Mouse (Mus musculus): ENCODE data around the gene Zfp668.
"Not testable (repeated sequence)": the region's sequence is repeated elsewhere in the genome, so short reads cannot be mapped to it uniquely, and the experiment has no call there.

- not testable (repeated sequence) for TF ChIP-seq POLR2A (IDR thresholded peaks at IDR 0.05; ENCODE audit: low read depth, low read length); NELFE (IDR thresholded peaks at IDR 0.05; ENCODE audit: low read depth, low read length); MAFK (IDR thresholded peaks at IDR 0.05; ENCODE audit: insufficient replicate concordance, low read length); HCFC1 (IDR thresholded peaks at IDR 0.05; ENCODE audit: low read depth, low read length); CTCF (conservative IDR thresholded peaks at IDR 0.05 in 1 of 2, IDR thresholded peaks at IDR 0.05 in 1 of 2; ENCODE audit: low read depth in 2 of 2, low read length in 2 of 2); MXI1 (IDR thresholded peaks at IDR 0.05; ENCODE audit: low read depth, low read length); MAX (IDR thresholded peaks at IDR 0.05; ENCODE audit: low read length); MEF2A (IDR thresholded peaks at IDR 0.05; ENCODE audit: borderline replicate concordance, low read depth, low read length); RCOR1 (conservative IDR thresholded peaks at IDR 0.05; ENCODE audit: low read depth, low read length); POLR2AphosphoS2 (IDR thresholded peaks at IDR 0.05; ENCODE audit: low read depth, low read length); JUND (conservative IDR thresholded peaks at IDR 0.05; ENCODE audit: low read depth, low read length)
These were observed 19.3 kb upstream of the Zfp668 start for GRCm38 (mm10) chr7:127895891-127896290.

All from CH12.LX (cell line).